Mouse (Mus musculus) kidney, embryonic 14.5 days (tissue): ENCODE measurements at regions not wholly inside any gene's neighbourhood (a gene's known extent, or its start where the extent isn't known, plus 50 kb on each side); places are given as distances from the start of the nearest gene placed in this dataset.

Experiments used
- ATAC-seq: fragments of 200-750 bp; cut with Nextera tagmentation; 2 replicates; pipeline ENCODE4 v1.8.0; 2017; ENCODE audit warnings: moderate number of reproducible peaks, mild to moderate bottlenecking, moderate TSS enrichment, moderate library complexity; ENCODE audit not compliant: low FRiP score, low TSS enrichment
- H3K27ac ChIP-seq: fragments of 300-500 bp; sonication (generic); 2 replicates; pipeline ENCODE4 v1.5.1; 2014; ENCODE audit warnings: low read depth, mild to moderate bottlenecking, low read length, moderate library complexity, mixed read lengths
- H3K27me3 ChIP-seq: fragments of 300-500 bp; sonication (generic); 2 replicates; pipeline ENCODE4 v1.6.1; 2014; ENCODE audit warnings: mild to moderate bottlenecking, low read length; ENCODE audit not compliant: control insufficient read depth, insufficient read depth
- H3K36me3 ChIP-seq: fragments of 300-500 bp; sonication (generic); 2 replicates; pipeline ENCODE4 v1.6.1; 2014; ENCODE audit warnings: low read length, mixed read lengths; ENCODE audit not compliant: control insufficient read depth, insufficient read depth
- H3K4me1 ChIP-seq: fragments of 300-500 bp; sonication (generic); 2 replicates; pipeline ENCODE4 v1.6.1; 2014; ENCODE audit warnings: low read length, mixed read lengths; ENCODE audit not compliant: control insufficient read depth, insufficient read depth
- H3K4me2 ChIP-seq: fragments of 300-500 bp; sonication (generic); replicated peaks from 2 replicates; pipeline ENCODE4 v1.6.1; 2014; ENCODE audit warnings: low read depth, mild to moderate bottlenecking, low read length
- H3K4me3 ChIP-seq: fragments of 300-500 bp; sonication (generic); 2 replicates; pipeline ENCODE4 v1.5.1; 2014; ENCODE audit warnings: mild to moderate bottlenecking, low read length
- H3K9ac ChIP-seq: fragments of 300-500 bp; sonication (generic); 2 replicates; pipeline ENCODE4 v1.6.1; 2014; ENCODE audit warnings: low read depth, mild to moderate bottlenecking, low read length, moderate library complexity
- H3K9me3 ChIP-seq: fragments of 300-500 bp; sonication (generic); 2 replicates; pipeline ENCODE4 v1.6.1; 2016; ENCODE audit warnings: low read length; ENCODE audit not compliant: control insufficient read depth
- WGBS: fragments of 180-500 bp; shearing (Covaris S2); extraction: QIAGEN DNeasy Blood & Tissue Kit; methylation state at CpG from one replicate; pipeline ENCODE4 v1.1.7; 2014; 5-methylcytosine and 5-hydroxymethylcytosine counted together

DNA sequence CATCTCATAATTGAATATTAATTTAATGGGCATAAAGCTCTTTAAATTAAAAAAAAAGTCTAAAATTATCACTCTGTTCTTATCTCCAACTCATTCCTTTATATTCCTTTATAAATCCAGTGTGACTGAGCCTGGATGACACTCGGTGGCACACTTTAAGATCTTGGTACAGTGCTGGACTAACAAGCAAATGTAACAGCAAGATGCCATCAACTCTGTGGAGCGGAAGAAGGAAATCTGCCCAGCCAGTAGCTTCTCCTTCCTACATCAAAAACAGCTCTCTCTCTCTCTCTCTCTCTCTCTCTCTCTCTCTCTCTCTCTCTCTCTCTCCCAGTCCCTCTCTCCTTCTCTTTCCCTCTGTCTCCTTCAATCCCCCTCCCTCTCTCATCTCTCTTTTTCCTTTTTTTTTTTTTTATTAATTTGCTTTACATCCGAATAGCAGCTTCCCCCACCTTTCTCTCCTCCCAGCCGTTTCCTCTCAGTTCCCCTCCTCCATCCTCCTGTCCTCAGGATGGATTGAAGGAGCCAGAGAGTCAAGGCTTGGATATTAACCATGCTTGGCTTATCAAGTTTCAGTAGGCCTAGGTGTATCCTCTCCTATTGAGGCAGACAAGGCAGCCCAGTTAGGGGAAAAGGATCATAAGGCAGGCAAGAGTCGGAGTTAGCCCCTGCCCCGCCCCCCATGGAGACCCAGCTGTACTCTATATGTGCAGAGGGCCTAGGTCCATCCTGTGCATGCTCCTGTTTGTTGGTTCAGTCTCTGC lies 130.4 kb upstream of the Tmtc2 start:
- no peaks in the 10 kb centered on the region for H3K27me3 ChIP-seq
- H3K9me3 ChIP-seq = no peaks in the 10 kb centered on the region
- H3K4me3 ChIP-seq = no peak overlapping the region
- H3K4me1 ChIP-seq = no peaks in the 10 kb centered on the region
- H3K4me2 ChIP-seq = no peak overlapping the region
- H3K36me3 ChIP-seq = no peaks in the 10 kb centered on the region
- 70% methylated on average over 6 of the region's 6 CpGs for WGBS
- no peak for ATAC-seq
- H3K9ac ChIP-seq = no peak overlapping the region
- H3K27ac ChIP-seq = no peak overlapping the region

DNA sequence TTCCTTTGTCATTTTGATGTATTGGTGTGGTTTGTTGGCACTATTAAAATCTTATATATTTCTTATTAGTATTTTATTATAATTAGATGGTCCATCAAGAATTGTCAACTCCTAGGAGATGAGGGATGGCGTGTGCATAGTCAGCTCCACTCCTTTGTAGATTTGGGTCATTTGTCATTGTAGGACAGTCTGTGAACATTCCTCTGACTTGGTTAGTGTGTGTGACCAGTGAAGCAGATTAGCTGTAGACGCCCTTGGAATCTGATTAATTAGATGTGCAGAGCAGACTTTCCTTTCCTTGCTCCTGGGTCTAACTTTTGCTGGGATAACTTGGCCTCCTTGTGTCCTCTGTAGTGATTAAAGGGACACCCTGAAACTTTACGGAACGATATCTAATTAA lies 118.9 kb upstream of the Tmtc2 start:
- H3K36me3 ChIP-seq = no peaks in the 10 kb centered on the region
- H3K27ac ChIP-seq = no peak overlapping the region
- ATAC-seq = no peak
- H3K9me3 ChIP-seq = no peaks in the 10 kb centered on the region
- no peaks in the 10 kb centered on the region for H3K27me3 ChIP-seq
- WGBS = 66% methylated on average over 4 of the region's 4 CpGs
- no peak overlapping the region for H3K4me3 ChIP-seq
- no peak overlapping the region for H3K4me2 ChIP-seq
- H3K4me1 ChIP-seq = no peaks in the 10 kb centered on the region
- no peak overlapping the region for H3K9ac ChIP-seq

DNA sequence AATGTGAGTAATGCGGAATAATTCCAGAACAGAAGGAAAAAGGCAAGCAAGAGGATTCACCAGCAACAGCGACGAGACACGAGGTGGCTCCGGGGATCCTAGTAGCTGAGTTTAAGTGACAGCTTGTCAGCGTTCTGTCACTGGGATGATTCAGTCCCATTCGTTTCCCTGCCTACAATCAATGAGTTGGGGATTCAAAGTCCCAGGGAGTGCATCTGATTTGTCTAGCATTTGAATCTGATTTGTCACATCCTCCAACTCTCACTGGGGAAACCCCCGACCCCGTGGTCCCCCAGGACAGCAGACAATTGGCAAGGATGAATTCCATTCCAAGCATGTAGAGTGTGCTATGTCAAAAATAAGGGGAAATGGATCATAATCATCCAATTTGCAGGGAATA lies 115.1 kb upstream of the Tmtc2 start:
- Histone ChIP-seq H3K27ac (no peak overlapping the region), H3K4me2 (no peak overlapping the region), H3K9ac (no peak overlapping the region), H3K4me1 (no peaks in the 10 kb centered on the region), H3K9me3 (peaks cover 4% of the 10 kb centered on the region; the same call in 1 of the 2 replicates), H3K36me3 (no peaks in the 10 kb centered on the region), H3K27me3 (no peaks in the 10 kb centered on the region), H3K4me3 (no peak overlapping the region)
- 84% methylated on average over 9 of the region's 9 CpGs for WGBS
- no peak for ATAC-seq

DNA sequence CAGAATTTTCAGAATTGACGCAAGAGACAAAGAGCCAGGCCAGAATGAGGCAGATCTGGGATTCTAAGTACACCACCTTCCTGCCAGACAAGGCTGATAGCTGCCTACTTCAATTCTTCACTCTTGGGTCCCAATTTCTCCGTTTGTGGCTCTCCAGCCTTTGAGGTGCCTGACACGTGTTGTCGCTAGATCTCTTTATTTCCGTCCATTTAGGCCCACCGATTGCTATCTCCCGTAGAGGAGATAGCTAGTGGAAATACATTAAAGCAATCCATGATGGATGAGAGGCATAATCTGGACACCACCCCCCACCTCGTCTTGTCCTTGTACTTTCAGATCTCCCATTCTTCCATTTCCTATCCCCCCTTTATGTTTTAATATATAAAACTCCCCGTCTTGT lies 114.6 kb upstream of the Tmtc2 start:
- 82% methylated on average over 9 of the region's 9 CpGs for WGBS

DNA sequence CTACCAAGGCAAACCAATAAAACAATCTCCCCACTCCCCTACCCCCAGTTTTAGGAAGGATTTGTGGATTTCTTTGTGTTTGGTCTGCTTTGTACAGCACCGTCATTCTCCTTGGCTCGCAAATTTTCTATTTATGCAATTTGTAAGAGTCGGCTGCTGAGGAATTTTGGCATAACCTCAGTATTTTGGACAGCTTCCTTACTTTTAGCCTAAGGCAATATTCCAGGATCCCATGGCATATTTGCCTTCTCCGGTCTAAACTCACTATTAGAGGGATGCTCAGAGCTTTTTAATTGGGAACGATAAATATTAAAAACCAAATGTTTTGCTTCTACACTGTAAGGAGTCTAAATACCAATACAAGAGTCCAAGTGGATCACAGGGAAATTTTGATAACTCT lies 112.6 kb upstream of the Tmtc2 start:
- Histone ChIP-seq H3K4me2 (no peak overlapping the region), H3K4me3 (no peak overlapping the region), H3K9ac (no peak overlapping the region), H3K4me1 (no peaks in the 10 kb centered on the region), H3K27me3 (no peaks in the 10 kb centered on the region), H3K36me3 (no peaks in the 10 kb centered on the region), H3K9me3 (peaks cover 4% of the 10 kb centered on the region; the same call in 1 of the 2 replicates), H3K27ac (no peak overlapping the region)
- WGBS = 71% methylated on average over 5 of the region's 5 CpGs
- ATAC-seq = no peak

More for the DNA sequence above, 114.6 kb upstream of the Tmtc2 start:
- Histone ChIP-seq H3K36me3 (no peaks in the 10 kb centered on the region), H3K27me3 (no peaks in the 10 kb centered on the region), H3K4me3 (no peak overlapping the region), H3K4me2 (no peak overlapping the region), H3K27ac (no peak overlapping the region), H3K9ac (no peak overlapping the region), H3K4me1 (no peaks in the 10 kb centered on the region), H3K9me3 (peaks cover 4% of the 10 kb centered on the region; the same call in 1 of the 2 replicates)
- no peak for ATAC-seq

DNA sequence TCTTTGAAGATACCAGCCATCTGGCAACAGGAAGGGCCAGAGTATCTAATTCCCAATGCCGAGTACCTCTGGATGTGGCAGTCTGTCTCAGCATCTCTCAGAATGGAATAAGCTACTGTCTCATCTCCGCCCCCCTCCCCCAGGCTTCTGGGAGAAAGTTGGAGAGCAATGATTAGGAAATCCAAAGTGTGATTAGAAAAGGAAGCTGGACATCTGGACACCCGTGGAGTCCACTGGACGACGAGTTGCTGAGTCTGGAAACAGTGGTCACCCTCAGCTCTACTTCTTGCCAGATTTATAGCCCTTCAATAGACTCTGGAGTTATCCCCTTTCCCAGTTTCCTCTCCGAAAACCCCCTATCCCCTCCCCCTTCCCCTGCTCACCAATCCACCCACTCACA lies 105.3 kb upstream of the Tmtc2 start:
- ATAC-seq = no peak
- no peak overlapping the region for H3K27ac ChIP-seq
- H3K4me2 ChIP-seq = no peak overlapping the region
- WGBS = 87% methylated on average over 6 of the region's 6 CpGs
- H3K9me3 ChIP-seq = no peaks in the 10 kb centered on the region
- H3K4me1 ChIP-seq = no peaks in the 10 kb centered on the region
- no peak overlapping the region for H3K9ac ChIP-seq
- no peaks in the 10 kb centered on the region for H3K36me3 ChIP-seq
- no peaks in the 10 kb centered on the region for H3K27me3 ChIP-seq
- no peak overlapping the region for H3K4me3 ChIP-seq

DNA sequence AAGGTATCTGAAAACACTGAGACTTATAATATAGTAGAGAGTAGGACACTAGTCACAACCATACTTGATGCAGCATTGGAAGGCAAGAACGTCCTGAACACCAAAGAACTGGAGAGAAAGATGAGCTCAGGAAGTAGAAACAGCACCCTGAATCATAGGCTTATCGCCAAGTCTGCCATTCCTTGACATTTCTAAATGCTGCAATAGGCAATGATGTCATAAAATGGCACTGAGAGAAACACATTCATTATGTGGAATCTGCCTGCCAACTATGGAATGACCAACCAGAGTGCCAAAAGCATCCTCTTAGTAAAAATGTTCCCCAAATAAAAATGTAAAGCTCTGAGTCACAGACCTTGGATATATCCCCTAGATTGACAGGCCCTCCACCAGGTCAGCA lies 92.7 kb upstream of the Tmtc2 start:
- Histone ChIP-seq H3K4me3 (no peak overlapping the region), H3K4me1 (no peaks in the 10 kb centered on the region), H3K27me3 (no peaks in the 10 kb centered on the region), H3K36me3 (no peaks in the 10 kb centered on the region), H3K4me2 (no peak overlapping the region), H3K9me3 (no peaks in the 10 kb centered on the region), H3K27ac (no peak overlapping the region), H3K9ac (no peak overlapping the region)
- ATAC-seq = no peak
- WGBS = 77% methylated on average over 2 of the region's 2 CpGs

DNA sequence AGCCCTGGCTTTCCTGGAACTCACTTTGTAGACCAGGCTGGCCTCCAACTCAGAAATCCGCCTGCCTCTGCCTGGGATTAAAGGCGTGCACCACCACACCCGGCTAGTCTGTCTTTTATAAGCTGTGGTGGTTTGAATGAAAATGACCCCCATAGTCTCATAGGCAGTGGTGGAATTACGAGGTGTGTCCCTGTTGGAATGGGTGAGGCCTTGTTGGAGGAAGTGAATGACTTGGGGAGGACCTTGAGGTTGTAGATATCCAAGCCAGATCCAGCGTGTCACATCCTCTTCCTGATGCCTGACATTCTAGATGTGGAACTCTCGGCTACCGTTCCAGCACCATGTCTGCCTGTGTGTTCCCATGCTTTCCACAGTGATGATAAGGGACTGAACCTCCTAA lies 86.5 kb upstream of the Tmtc2 start:
- Histone ChIP-seq H3K4me3 (no peak overlapping the region), H3K9me3 (no peaks in the 10 kb centered on the region), H3K27ac (no peak overlapping the region), H3K4me2 (no peak overlapping the region), H3K4me1 (no peaks in the 10 kb centered on the region), H3K9ac (no peak overlapping the region), H3K27me3 (no peaks in the 10 kb centered on the region), H3K36me3 (no peaks in the 10 kb centered on the region)
- no peak for ATAC-seq
- 88% methylated on average over 7 of the region's 7 CpGs for WGBS

DNA sequence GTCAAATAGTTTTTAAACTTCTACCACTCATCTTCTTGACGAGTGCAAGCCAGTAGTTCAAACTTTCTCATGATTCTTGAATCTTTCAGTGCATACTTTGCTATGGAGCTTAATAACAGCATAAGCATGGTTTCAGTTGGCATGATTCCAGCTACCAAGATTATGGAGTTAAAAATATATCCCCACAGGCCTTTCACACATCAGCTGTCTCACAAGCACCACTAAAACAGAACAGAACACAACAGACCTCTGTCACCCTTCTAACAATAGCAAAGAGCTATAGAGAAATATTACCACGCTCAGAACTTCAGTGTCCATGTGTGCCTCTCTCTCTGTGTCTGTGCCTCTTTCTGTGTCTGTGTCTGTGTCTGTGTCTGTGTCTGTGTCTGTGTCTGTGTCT lies 82.5 kb upstream of the Tmtc2 start:
- no peaks in the 10 kb centered on the region for H3K9me3 ChIP-seq
- H3K9ac ChIP-seq = no peak overlapping the region
- no peak overlapping the region for H3K4me3 ChIP-seq
- no peak overlapping the region for H3K4me2 ChIP-seq
- no peak for ATAC-seq
- H3K27me3 ChIP-seq = no peaks in the 10 kb centered on the region
- H3K4me1 ChIP-seq = no peaks in the 10 kb centered on the region
- H3K36me3 ChIP-seq = no peaks in the 10 kb centered on the region
- 61% methylated on average over 2 of the region's 2 CpGs for WGBS
- no peak overlapping the region for H3K27ac ChIP-seq
